8 mouse cellular contexts compared by ENCODE assay signal in genomic region chr11:71019201-71020068, GRCm38 (mm10). TPM values are rescaled to one million over a fixed set of nuclear protein-coding genes. Genes with fewer than 3 reads are reported as not detected.
DNase-seq lines count a peak whose midpoint lies in the region; ATAC-seq and TF ChIP-seq lines count a peak whose summit lies in the region.

Gene Mis12 (plus strand): TSS chr11:71019611.
Gene Derl2 (minus strand): TSS chr11:71019841.

- WGBS in heart, embryonic 12.5 days = under 1% methylated on average over 71 of the region's 71 CpGs
- WGBS in kidney, postnatal 0 days = under 1% methylated on average over 65 of the region's 71 CpGs
- under 1% methylated on average over 71 of the region's 71 CpGs for WGBS in liver, embryonic 11.5 days
- WGBS in stomach, embryonic 14.5 days = under 1% methylated on average over 71 of the region's 71 CpGs

- H3K9me3 ChIP-seq in heart, embryonic 12.5 days (replicated peaks) = no peaks in the 10 kb centered on the region
- H3K9me3 ChIP-seq in kidney, postnatal 0 days (replicated peaks; ENCODE audit: low read length) = no peaks in the 10 kb centered on the region
- no peaks in the 10 kb centered on the region for H3K9me3 ChIP-seq in liver, embryonic 11.5 days (ENCODE audit: control insufficient read depth, low read length)
- H3K9me3 ChIP-seq in stomach, embryonic 14.5 days (ENCODE audit: control insufficient read depth, low read depth, low read length) = no peaks in the 10 kb centered on the region

- ATAC-seq in erythroid progenitor cell, adult 5-6 weeks (replicated peaks; ENCODE audit: low FRiP score, poor library complexity, severe bottlenecking) = peak; percentile 94
- peak; percentile 100 for ATAC-seq in heart, embryonic 12.5 days (ENCODE audit: insufficient number of reproducible peaks, low FRiP score)
- peak; percentile 99 for ATAC-seq in kidney, postnatal 0 days (replicated peaks; ENCODE audit: low FRiP score, low read depth)
- ATAC-seq in liver, embryonic 11.5 days (replicated peaks; ENCODE audit: low FRiP score) = peak; percentile 99
- ATAC-seq in stomach, embryonic 14.5 days (ENCODE audit: insufficient number of reproducible peaks, insufficient read depth, low FRiP score, low read depth) = peak; percentile 100

- peaks cover 24% of the 10 kb centered on the region for H3K4me1 ChIP-seq in heart, embryonic 12.5 days (replicated peaks)
- peaks cover 11% of the 10 kb centered on the region; the same call in 1 of the 2 replicates for H3K4me1 ChIP-seq in kidney, postnatal 0 days (replicated peaks; ENCODE audit: insufficient read depth, low read length)
- peaks cover 10% of the 10 kb centered on the region; the same call in 1 of the 2 replicates for H3K4me1 ChIP-seq in liver, embryonic 11.5 days (replicated peaks; ENCODE audit: control insufficient read depth, insufficient read depth, low read length)
- peaks cover 22% of the 10 kb centered on the region for H3K4me1 ChIP-seq in stomach, embryonic 14.5 days (ENCODE audit: control insufficient read depth, insufficient read depth, low read length)

- H3K4me3 ChIP-seq in heart, embryonic 12.5 days = peak within 1 kb of the TSS; percentile 89
- peak within 1 kb of the TSS; percentile 86 for H3K4me3 ChIP-seq in kidney, postnatal 0 days (replicated peaks; ENCODE audit: low read depth, low read length)
- H3K4me3 ChIP-seq in liver, embryonic 11.5 days (ENCODE audit: low read depth, low read length) = peak within 1 kb of the TSS; percentile 90
- peak within 1 kb of the TSS; percentile 89 for H3K4me3 ChIP-seq in stomach, embryonic 14.5 days (ENCODE audit: low read depth, low read length)

- H3K9ac ChIP-seq in heart, embryonic 12.5 days = peak within 1 kb of the TSS; percentile 87
- H3K9ac ChIP-seq in kidney, postnatal 0 days (ENCODE audit: low read depth, low read length) = peak within 1 kb of the TSS; percentile 83
- peak within 1 kb of the TSS; percentile 90 for H3K9ac ChIP-seq in liver, embryonic 11.5 days (ENCODE audit: low read depth, low read length)
- peak within 1 kb of the TSS; percentile 77 for H3K9ac ChIP-seq in stomach, embryonic 14.5 days (replicated peaks; ENCODE audit: low read depth, low read length)

- no peak for TF ChIP-seq CTCF in kidney, postnatal 0 days (IDR thresholded peaks at IDR 0.05; ENCODE audit: low read depth)

- H3K4me2 ChIP-seq in heart, embryonic 12.5 days = peak within 1 kb of the TSS; percentile 88
- peak within 1 kb of the TSS; percentile 87 for H3K4me2 ChIP-seq in kidney, postnatal 0 days (ENCODE audit: low read length)
- peak within 1 kb of the TSS; percentile 83 for H3K4me2 ChIP-seq in liver, embryonic 11.5 days
- peak within 1 kb of the TSS; percentile 79 for H3K4me2 ChIP-seq in stomach, embryonic 14.5 days (replicated peaks; ENCODE audit: low read depth, low read length)

- H3K36me3 ChIP-seq in heart, embryonic 12.5 days = peaks cover 16% of the 10 kb centered on the region
- H3K36me3 ChIP-seq in kidney, postnatal 0 days (ENCODE audit: insufficient read depth, low read length) = no peaks in the 10 kb centered on the region
- H3K36me3 ChIP-seq in liver, embryonic 11.5 days (ENCODE audit: control insufficient read depth, insufficient read depth, low read length) = peaks cover 3% of the 10 kb centered on the region; the same call in 1 of the 2 replicates
- peaks cover 4% of the 10 kb centered on the region; the same call in 1 of the 2 replicates for H3K36me3 ChIP-seq in stomach, embryonic 14.5 days (ENCODE audit: control insufficient read depth, insufficient read depth, low read length)

- H3K27ac ChIP-seq in heart, embryonic 12.5 days (ENCODE audit: poor library complexity, severe bottlenecking) = peak within 1 kb of the TSS; percentile 89
- H3K27ac ChIP-seq in kidney, postnatal 0 days = peak within 1 kb of the TSS; percentile 86
- H3K27ac ChIP-seq in liver, embryonic 11.5 days (ENCODE audit: low read depth, low read length) = peak within 1 kb of the TSS; percentile 95
- H3K27ac ChIP-seq in stomach, embryonic 14.5 days (ENCODE audit: low read length) = peak within 1 kb of the TSS; percentile 93

- H3K27me3 ChIP-seq in heart, embryonic 12.5 days (replicated peaks) = no peaks in the 10 kb centered on the region
- H3K27me3 ChIP-seq in kidney, postnatal 0 days (ENCODE audit: insufficient read depth, low read length) = no peaks in the 10 kb centered on the region
- H3K27me3 ChIP-seq in liver, embryonic 11.5 days (replicated peaks; ENCODE audit: control insufficient read depth, insufficient read depth, low read length) = no peaks in the 10 kb centered on the region
- H3K27me3 ChIP-seq in stomach, embryonic 14.5 days (ENCODE audit: control insufficient read depth, insufficient read depth, low read length) = no peaks in the 10 kb centered on the region

- DNase-seq in CD4-positive helper T cell, adult 2 months (ENCODE audit: low read depth, low spot score) = peak; percentile 100
- DNase-seq in brain, embryonic 18.5 days (ENCODE audit: low read depth, low spot score) = peak; percentile 99
- DNase-seq in kidney, postnatal 0 days (ENCODE audit: low spot score) = peak; percentile 100
- DNase-seq in liver, embryonic 11.5 days (ENCODE audit: low spot score) = peak; percentile 95
- DNase-seq in naive thymus-derived CD4-positive, alpha-beta T cell, adult 2 months (ENCODE audit: low read depth) = peak; percentile 99

RNA-seq across cellular contexts. Expression of gene Mis12, which starts in this region (rescaled TPM):
- 56.6 and 62.9 TPM in 2 replicates for total RNA-seq in erythroid progenitor cell, adult 5-6 weeks (2015; ENCODE audit: low replicate concordance)
- total RNA-seq in erythroid progenitor cell, adult 5-6 weeks (2017; ENCODE audit: low replicate concordance) = 69.3 and 137 TPM in 2 replicates
- polyA plus RNA-seq in heart, embryonic 12.5 days (2016; fragmentation: Nextera tagmentation; extraction: Ambion mirVana) = 25.5 and 27.3 TPM in 2 replicates
- 17.9 and 23.4 TPM in 2 replicates for polyA plus RNA-seq in kidney, postnatal 0 days (2015; fragmentation: Nextera tagmentation; extraction: Ambion mirVana)
- 31.3 and 31.9 TPM in 2 replicates for polyA plus RNA-seq in liver, embryonic 11.5 days (2014; fragmentation: Nextera tagmentation; extraction: Ambion mirVana)
- polyA plus RNA-seq in stomach, embryonic 14.5 days (2014; fragmentation: Nextera tagmentation; extraction: Ambion mirVana) = 29.9 and 34.0 TPM in 2 replicates

RNA-seq across cellular contexts. Expression of gene Derl2, which starts in this region (rescaled TPM):
- total RNA-seq in erythroid progenitor cell, adult 5-6 weeks (2015; ENCODE audit: low replicate concordance) = 32.4 and 44.0 TPM in 2 replicates
- 25.0 and 30.2 TPM in 2 replicates for total RNA-seq in erythroid progenitor cell, adult 5-6 weeks (2017; ENCODE audit: low replicate concordance)
- polyA plus RNA-seq in heart, embryonic 12.5 days (2016; fragmentation: Nextera tagmentation; extraction: Ambion mirVana) = 35.2 and 40.9 TPM in 2 replicates
- polyA plus RNA-seq in kidney, postnatal 0 days (2015; fragmentation: Nextera tagmentation; extraction: Ambion mirVana) = 55.7 and 59.9 TPM in 2 replicates
- polyA plus RNA-seq in liver, embryonic 11.5 days (2014; fragmentation: Nextera tagmentation; extraction: Ambion mirVana) = 49.5 and 51.6 TPM in 2 replicates
- 42.6 and 43.3 TPM in 2 replicates for polyA plus RNA-seq in stomach, embryonic 14.5 days (2014; fragmentation: Nextera tagmentation; extraction: Ambion mirVana)

Comparison
In these comparisons a context has a peak if more than half of its experiments do, and no peak if none do; other contexts are left out.
1. Peak in every context shown above with its lines: DNase-seq, ATAC-seq, H3K4me3 ChIP-seq and H3K27ac ChIP-seq.